11 mouse cellular contexts compared by ENCODE assay signal in genomic region chr11:100720345-100720744, GRCm38 (mm10). TPM values are rescaled to one million over a fixed set of nuclear protein-coding genes. Genes with fewer than 3 reads are reported as not detected.
A peak's percentile ranks its signal among the peaks of the same experiment; 100 is the strongest.
DNase-seq lines count a peak whose midpoint lies in the region; ATAC-seq and TF ChIP-seq lines count a peak whose summit lies in the region.
"Had no signal": no experiment of that assay in that cellular context is flagged by ENCODE, and none has a peak within 500 bp of the region (broad histone marks: within the 10 kb centered on the region; RNA-seq: fewer than 3 reads in every experiment).

No protein-coding gene starts in this region.

- H3K27me3 ChIP-seq in lung, embryonic 14.5 days (ENCODE audit: insufficient read depth, low read length): no peaks in the 10 kb centered on the region
- no peaks in the 10 kb centered on the region for H3K27me3 ChIP-seq in heart, embryonic 12.5 days (replicated peaks)
- H3K27me3 ChIP-seq in midbrain, embryonic 15.5 days (replicated peaks): no peaks in the 10 kb centered on the region

- H3K4me3 ChIP-seq in lung, embryonic 14.5 days (ENCODE audit: low read depth, low read length): no peak overlapping the region
- H3K4me3 ChIP-seq in heart, embryonic 12.5 days: no peak overlapping the region
- no peak overlapping the region for H3K4me3 ChIP-seq in midbrain, embryonic 15.5 days

- H3K36me3 ChIP-seq in lung, embryonic 14.5 days (ENCODE audit: insufficient read depth): peaks cover 44% of the 10 kb centered on the region
- H3K36me3 ChIP-seq in heart, embryonic 12.5 days: peaks cover 40% of the 10 kb centered on the region
- H3K36me3 ChIP-seq in midbrain, embryonic 15.5 days (replicated peaks): peaks cover 22% of the 10 kb centered on the region

- H3K9ac ChIP-seq in lung, embryonic 14.5 days: no peak overlapping the region
- peak overlapping the region; percentile 42; the same call in 1 of the 2 replicates for H3K9ac ChIP-seq in heart, embryonic 12.5 days
- H3K9ac ChIP-seq in midbrain, embryonic 15.5 days: no peak overlapping the region

- DNase-seq in adrenal gland, adult 2 months: peak; percentile 57
- DNase-seq in adrenal gland, postnatal 25 days: no peak
- no peak for DNase-seq in lung, embryonic 14.5 days
- no peak for DNase-seq in lung, postnatal 14 days
- no peak for DNase-seq in urinary bladder, postnatal 36 days (ENCODE audit: low spot score in 2 of 2)
- no peak for DNase-seq in urinary bladder, postnatal 14 days (ENCODE audit: low spot score)
- DNase-seq: layer of hippocampus, postnatal 36 days had no signal

- 63% methylated on average over 5 of the region's 5 CpGs for WGBS in lung, embryonic 14.5 days
- 32% methylated on average over 5 of the region's 5 CpGs for WGBS in heart, embryonic 12.5 days
- 73% methylated on average over 5 of the region's 5 CpGs for WGBS in midbrain, embryonic 15.5 days

- no peak for ATAC-seq in lung, embryonic 14.5 days (ENCODE audit: insufficient read depth)
- no peak for ATAC-seq in heart, embryonic 12.5 days (ENCODE audit: insufficient number of reproducible peaks, low FRiP score)
- ATAC-seq in midbrain, embryonic 15.5 days (replicated peaks): no peak

- no peak overlapping the region for H3K4me2 ChIP-seq in lung, embryonic 14.5 days
- H3K4me2 ChIP-seq in heart, embryonic 12.5 days: 0 out of 2 replicates have a peak overlapping the region, but pooled peaks have one; percentile 15
- no peak overlapping the region for H3K4me2 ChIP-seq in midbrain, embryonic 15.5 days

- no peaks in the 10 kb centered on the region for H3K9me3 ChIP-seq in lung, embryonic 14.5 days (ENCODE audit: low read depth, low read length)
- no peaks in the 10 kb centered on the region for H3K9me3 ChIP-seq in heart, embryonic 12.5 days (replicated peaks)
- no peaks in the 10 kb centered on the region for H3K9me3 ChIP-seq in midbrain, embryonic 15.5 days

- TF ChIP-seq CTCF in lung, embryonic 14.5 days (IDR thresholded peaks at IDR 0.05; ENCODE audit: low read depth): no peak

- H3K4me1 ChIP-seq in lung, embryonic 14.5 days (ENCODE audit: insufficient read depth): peaks cover 9% of the 10 kb centered on the region
- H3K4me1 ChIP-seq in heart, embryonic 12.5 days (replicated peaks): peaks cover 49% of the 10 kb centered on the region
- H3K4me1 ChIP-seq in midbrain, embryonic 15.5 days: peaks cover 14% of the 10 kb centered on the region; the same call in 1 of the 2 replicates

- 0 out of 2 replicates have a peak overlapping the region, but pooled peaks have one; percentile 33 for H3K27ac ChIP-seq in lung, embryonic 14.5 days (ENCODE audit: low read depth)
- H3K27ac ChIP-seq in heart, embryonic 12.5 days (ENCODE audit: poor library complexity, severe bottlenecking): peak overlapping the region; percentile 82
- H3K27ac ChIP-seq in midbrain, embryonic 15.5 days: 0 out of 2 replicates have a peak overlapping the region, but pooled peaks have one; percentile 27

RNA-seq across cellular contexts. Expression of gene Hspb9, which starts 6.7 kb away (rescaled TPM):
- total RNA-seq in adrenal gland, adult 2 months (2021): not detected
- not detected in 2 replicates for polyA plus RNA-seq in adrenal gland, adult 2 months (2012; rRNA removed)
- total RNA-seq in adrenal gland, postnatal 25 days (2021): not detected in 2 replicates
- 0.46 and 0.97 TPM in 2 replicates for polyA plus RNA-seq in lung, embryonic 14.5 days (2014; fragmentation: Nextera tagmentation; extraction: Ambion mirVana)
- polyA plus RNA-seq in heart, embryonic 12.5 days (2016; fragmentation: Nextera tagmentation; extraction: Ambion mirVana): 0.27 TPM in 1 of 2 replicates, not detected in the other
- not detected in 2 replicates for polyA plus RNA-seq in midbrain, embryonic 15.5 days (2015; fragmentation: Nextera tagmentation; extraction: Ambion mirVana)
- total RNA-seq: gastrocnemius, postnatal 4 days; layer of hippocampus, postnatal 36 days had no signal
- polyA plus RNA-seq: embryonic facial prominence, embryonic 14.5 days had no signal

RNA-seq across cellular contexts. Expression of gene Kat2a, which starts 8.1 kb away (rescaled TPM):
- total RNA-seq in adrenal gland, adult 2 months (2021): 10 to 100 TPM; 42.5 to 42.6 TPM
- 73.5 and 85.1 TPM in 2 replicates for polyA plus RNA-seq in adrenal gland, adult 2 months (2012; rRNA removed)
- 52.2 and 53.5 TPM in 2 replicates for total RNA-seq in adrenal gland, postnatal 25 days (2021)
- 68.9 and 73.6 TPM in 2 replicates for polyA plus RNA-seq in lung, embryonic 14.5 days (2014; fragmentation: Nextera tagmentation; extraction: Ambion mirVana)
- polyA plus RNA-seq in heart, embryonic 12.5 days (2016; fragmentation: Nextera tagmentation; extraction: Ambion mirVana): 45.4 and 49.0 TPM in 2 replicates
- polyA plus RNA-seq in midbrain, embryonic 15.5 days (2015; fragmentation: Nextera tagmentation; extraction: Ambion mirVana): 67.2 and 70.2 TPM in 2 replicates

RNA-seq across cellular contexts. Expression of gene Dhx58, which starts 16.3 kb away (rescaled TPM):
- 10 to 100 TPM; 29.2 to 60.7 TPM for total RNA-seq in adrenal gland, adult 2 months (2021)
- polyA plus RNA-seq in adrenal gland, adult 2 months (2012; rRNA removed): 30.2 and 42.2 TPM in 2 replicates
- 47.4 and 63.8 TPM in 2 replicates for total RNA-seq in adrenal gland, postnatal 25 days (2021)
- 3.1 and 3.3 TPM in 2 replicates for polyA plus RNA-seq in lung, embryonic 14.5 days (2014; fragmentation: Nextera tagmentation; extraction: Ambion mirVana)
- polyA plus RNA-seq in heart, embryonic 12.5 days (2016; fragmentation: Nextera tagmentation; extraction: Ambion mirVana): 0.74 and 0.90 TPM in 2 replicates
- polyA plus RNA-seq in midbrain, embryonic 15.5 days (2015; fragmentation: Nextera tagmentation; extraction: Ambion mirVana): 3.5 TPM in 2 replicates

RNA-seq across cellular contexts. Expression of gene Rab5c, which starts 17.7 kb away (rescaled TPM):
- 100 to 1,000 TPM; 191 to 196 TPM for total RNA-seq in adrenal gland, adult 2 months (2021)
- 201 and 238 TPM in 2 replicates for polyA plus RNA-seq in adrenal gland, adult 2 months (2012; rRNA removed)
- total RNA-seq in adrenal gland, postnatal 25 days (2021): 160 and 171 TPM in 2 replicates
- polyA plus RNA-seq in lung, embryonic 14.5 days (2014; fragmentation: Nextera tagmentation; extraction: Ambion mirVana): 49.9 and 51.3 TPM in 2 replicates
- polyA plus RNA-seq in heart, embryonic 12.5 days (2016; fragmentation: Nextera tagmentation; extraction: Ambion mirVana): 10.5 and 11.4 TPM in 2 replicates
- polyA plus RNA-seq in midbrain, embryonic 15.5 days (2015; fragmentation: Nextera tagmentation; extraction: Ambion mirVana): 39.3 and 40.9 TPM in 2 replicates

RNA-seq across cellular contexts. Expression of gene Zfp385c, which starts 28.1 kb away (rescaled TPM):
- under 1 TPM in 1 of 2 experiments, not detected in 1; 0.59 TPM for total RNA-seq in adrenal gland, adult 2 months (2021)
- 0.75 and 0.84 TPM in 2 replicates for polyA plus RNA-seq in adrenal gland, adult 2 months (2012; rRNA removed)
- total RNA-seq in adrenal gland, postnatal 25 days (2021): 0.43 TPM in 1 of 2 replicates, not detected in the other
- polyA plus RNA-seq in lung, embryonic 14.5 days (2014; fragmentation: Nextera tagmentation; extraction: Ambion mirVana): not detected in 2 replicates
- 0.41 TPM in 1 of 2 replicates, not detected in the other for polyA plus RNA-seq in heart, embryonic 12.5 days (2016; fragmentation: Nextera tagmentation; extraction: Ambion mirVana)
- polyA plus RNA-seq in midbrain, embryonic 15.5 days (2015; fragmentation: Nextera tagmentation; extraction: Ambion mirVana): 0.70 and 0.99 TPM in 2 replicates

Comparison
In these comparisons a context has a peak if more than half of its experiments do, and no peak if none do; other contexts are left out.
1. H3K27ac ChIP-seq: peak in every context shown above with its lines; median percentile 82 in heart, embryonic 12.5 days; 33 in lung, embryonic 14.5 days; 27 in midbrain, embryonic 15.5 days.